23 mouse cellular contexts compared by ENCODE assay signal in genomic region chr7:96826101-96826500, GRCm38 (mm10).
DNase-seq lines count a peak whose midpoint lies in the region; ATAC-seq and TF ChIP-seq lines count a peak whose summit lies in the region.
"Had no signal": no experiment of that assay in that cellular context is flagged by ENCODE, and none has a peak within 500 bp of the region (broad histone marks: within the 10 kb centered on the region; RNA-seq: fewer than 3 reads in every experiment).

No protein-coding gene starts in this region.

- no peak overlapping the region for H3K4me3 ChIP-seq in embryonic facial prominence, embryonic 13.5 days
- H3K4me3 ChIP-seq in embryonic facial prominence, embryonic 10.5 days, result no peak overlapping the region
- no peak overlapping the region for H3K4me3 ChIP-seq in left cerebral cortex, adult 2 months
- H3K4me3 ChIP-seq: embryonic facial prominence, embryonic 15.5 days; hindbrain, embryonic 12.5 days; limb, embryonic 12.5 days; megakaryocyte, embryonic 14.5 days; stomach, embryonic 15.5 days had no signal

- 0 out of 2 replicates have a peak overlapping the region, but pooled peaks have one; percentile 16 for H3K9ac ChIP-seq in embryonic facial prominence, embryonic 13.5 days
- H3K9ac ChIP-seq: embryonic facial prominence, embryonic 15.5 days; hindbrain, embryonic 12.5 days; limb, embryonic 12.5 days; liver, embryonic 14.5 days; stomach, embryonic 15.5 days had no signal

- intact Hi-C loops in left cerebral cortex, adult 2 months (cut with DNase I), result no loop called here

- no peak for ATAC-seq in embryonic facial prominence, embryonic 13.5 days (ENCODE audit: insufficient number of reproducible peaks, insufficient read depth, low FRiP score, low TSS enrichment, low read depth)
- peak; percentile 85 for ATAC-seq in megakaryocyte progenitor cell, adult 5-6 weeks (replicated peaks; ENCODE audit: poor library complexity)
- ATAC-seq: intestine, postnatal 0 days; lung, postnatal 0 days had no signal

- H3K4me2 ChIP-seq in embryonic facial prominence, embryonic 13.5 days, result no peak overlapping the region
- H3K4me2 ChIP-seq: embryonic facial prominence, embryonic 15.5 days; hindbrain, embryonic 12.5 days; limb, embryonic 12.5 days; stomach, embryonic 15.5 days had no signal

- H3K27me3 ChIP-seq in embryonic facial prominence, embryonic 13.5 days, result no peaks in the 10 kb centered on the region
- no peaks in the 10 kb centered on the region for H3K27me3 ChIP-seq in embryonic facial prominence, embryonic 10.5 days (replicated peaks; ENCODE audit: low read depth, poor library complexity, severe bottlenecking)
- H3K27me3 ChIP-seq: embryonic facial prominence, embryonic 15.5 days; hindbrain, embryonic 12.5 days; limb, embryonic 12.5 days; stomach, embryonic 15.5 days had no signal

- no peak for TF ChIP-seq CTCF in left cerebral cortex, adult 2 months (IDR thresholded peaks at IDR 0.05)

- no peak for DNase-seq in embryonic facial prominence, embryonic 10.5 days (ENCODE audit: low spot score)
- no peak for DNase-seq in left cerebral cortex, adult 2 months (ENCODE audit: extremely low spot score in 1 of 2, low spot score in 2 of 2)
- DNase-seq in left cerebral cortex, adult 9 months (ENCODE audit: low spot score in 2 of 2), result no peak
- DNase-seq in MEL-GATA-1-ER (ENCODE audit: extremely low read depth, low read depth), result peak; percentile 13
- no peak for DNase-seq in yolk sac, embryonic 10.5 days (ENCODE audit: low spot score)
- no peak for DNase-seq in layer of hippocampus, adult 9-10 months (ENCODE audit: low spot score)
- DNase-seq: adrenal gland, postnatal 25 days; B cell, adult 2 months; gastrocnemius, postnatal 10 days; heart, adult 18-20 months; layer of hippocampus, postnatal 36 days; spleen, adult 18-20 months; thymus, adult 2 months had no signal

- no peaks in the 10 kb centered on the region for H3K9me3 ChIP-seq in embryonic facial prominence, embryonic 13.5 days
- H3K9me3 ChIP-seq in embryonic facial prominence, embryonic 10.5 days, result no peaks in the 10 kb centered on the region
- H3K9me3 ChIP-seq: embryonic facial prominence, embryonic 15.5 days; limb, embryonic 12.5 days; stomach, embryonic 15.5 days had no signal

- H3K27ac ChIP-seq in embryonic facial prominence, embryonic 13.5 days, result no peak overlapping the region; the same call in 1 of the 2 replicates
- no peak overlapping the region for H3K27ac ChIP-seq in embryonic facial prominence, embryonic 10.5 days (replicated peaks)
- H3K27ac ChIP-seq in left cerebral cortex, adult 2 months, result 0 out of 2 replicates have a peak overlapping the region, but pooled peaks have one; percentile 28
- H3K27ac ChIP-seq: embryonic facial prominence, embryonic 15.5 days; hindbrain, embryonic 12.5 days; limb, embryonic 12.5 days; liver, embryonic 14.5 days; stomach, embryonic 15.5 days had no signal

- peaks cover 7% of the 10 kb centered on the region; the same call in 1 of the 2 replicates for H3K4me1 ChIP-seq in embryonic facial prominence, embryonic 13.5 days
- H3K4me1 ChIP-seq in embryonic facial prominence, embryonic 10.5 days, result peaks cover 10% of the 10 kb centered on the region
- H3K4me1 ChIP-seq: embryonic facial prominence, embryonic 15.5 days; hindbrain, embryonic 12.5 days; limb, embryonic 12.5 days; stomach, embryonic 15.5 days had no signal

- peaks cover 25% of the 10 kb centered on the region for H3K36me3 ChIP-seq in embryonic facial prominence, embryonic 13.5 days
- peaks cover 70% of the 10 kb centered on the region for H3K36me3 ChIP-seq in embryonic facial prominence, embryonic 10.5 days (replicated peaks)
- H3K36me3 ChIP-seq: hindbrain, embryonic 12.5 days; stomach, embryonic 15.5 days had no signal

- 83% methylated on average over 6 of the region's 6 CpGs for WGBS in embryonic facial prominence, embryonic 13.5 days
- 92% methylated on average over 6 of the region's 6 CpGs for WGBS in embryonic facial prominence, embryonic 10.5 days
